Mouse (Mus musculus) activated CD4-positive, CD25-positive, alpha-beta regulatory T cell, adult 4 months (primary cell): Measurements from ENCODE around the gene Aff1. TPM values are rescaled to one million over a fixed set of nuclear protein-coding genes. Genes with fewer than 3 reads are reported as not detected.

ENCODE experiments used
- ATAC-seq: one replicate; pipeline ENCODE4 v1.8.0; 2017
- polyA plus RNA-seq, 2 experiments: library from polyadenylated mRNA; unstranded; fragments of 100-300 nt; shearing (Covaris generic); gene quantifications; one replicate each; pipeline ENCODE4 v1.2.1; 2017

Aff1 gene
- 10 to 100 TPM in 1 of 2 experiments, 1 to 10 TPM in 1; 9.2 to 12.3 TPM for polyA plus RNA-seq

- peak; percentile 84 for ATAC-seq
Measured at GRCm38 (mm10) chr5:103691624-103692530, at the start of gene Aff1. TSS of gene Aff1 (plus strand) at chr5:103692374.

DNA sequence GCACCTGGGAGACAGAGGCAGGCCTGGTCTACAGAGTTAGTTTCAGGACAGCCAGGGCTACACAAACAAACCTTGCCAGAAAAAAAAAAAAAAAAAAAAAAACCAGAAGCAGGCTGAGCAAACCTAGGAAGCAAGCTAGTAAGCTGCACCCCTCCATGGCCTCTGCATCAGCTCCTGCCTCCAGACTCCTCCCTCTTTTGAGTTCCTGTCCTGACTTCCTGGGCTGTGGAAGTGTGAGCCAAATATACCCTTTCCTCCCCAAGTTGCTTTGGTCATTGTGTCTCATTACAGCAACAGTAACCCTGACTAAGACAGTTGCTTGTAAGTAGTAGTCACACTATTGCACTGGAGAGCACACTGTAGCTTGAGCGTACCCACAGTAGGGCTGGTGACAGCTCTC is 48.0 kb upstream of the Aff1 start:
- ATAC-seq = no peak

DNA sequence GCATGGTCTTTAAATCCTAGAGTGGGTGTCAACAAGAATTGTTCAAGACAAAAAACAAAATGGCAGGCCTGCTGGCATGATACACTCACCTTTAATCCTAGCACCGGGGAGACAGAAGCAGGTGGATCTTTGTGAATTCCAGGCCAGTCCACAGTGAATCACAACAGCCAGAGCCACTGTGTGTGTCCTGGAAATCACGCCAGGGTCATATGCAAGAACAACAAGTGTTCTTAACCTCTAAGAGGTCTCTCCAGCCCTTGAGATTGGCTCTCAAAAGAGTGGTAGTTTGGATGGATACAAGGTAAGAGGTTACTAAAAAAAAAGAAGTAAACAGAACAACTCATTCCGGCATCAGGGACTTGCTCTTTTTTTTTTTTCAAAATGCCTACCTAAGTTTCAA is 44.9 kb upstream of the Aff1 start:
- ATAC-seq = no peak

- ATAC-seq = no peak
Measured at GRCm38 (mm10) chr5:103654225-103654624, 37.9 kb upstream of the Aff1 start.

- ATAC-seq = no peak
Measured at GRCm38 (mm10) chr5:103654780-103655179, 37.4 kb upstream of the Aff1 start.

GRCm38 (mm10) chr5:103655346-103656118 is 36.6 kb upstream of the Aff1 start, which contains the start of gene 1700016H13Rik:
TSS of gene 1700016H13Rik (minus strand) at chr5:103656010.
- ATAC-seq = peak; percentile 89

GRCm38 (mm10) chr5:103658921-103659320 is 33.3 kb upstream of the Aff1 start:
- no peak for ATAC-seq

DNA sequence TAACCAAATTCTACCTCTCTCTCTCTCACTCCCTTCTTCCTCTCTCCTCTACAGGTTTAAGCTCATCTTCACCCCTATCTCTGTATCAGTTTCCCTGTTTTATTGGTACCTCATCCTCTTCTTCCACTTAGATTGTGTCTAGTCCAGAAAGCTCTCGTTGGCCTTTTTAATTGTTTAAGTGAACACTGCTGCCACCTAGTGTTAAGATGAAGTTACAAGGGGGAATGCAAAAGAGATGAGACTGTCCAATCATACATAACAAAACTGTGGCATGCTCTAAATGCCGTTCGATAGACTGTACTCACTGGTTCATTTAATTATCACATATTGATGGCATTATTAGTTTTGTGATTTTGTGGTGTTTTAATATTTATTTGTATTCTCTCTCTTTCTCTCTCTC is 32.6 kb upstream of the Aff1 start:
- no peak for ATAC-seq

DNA sequence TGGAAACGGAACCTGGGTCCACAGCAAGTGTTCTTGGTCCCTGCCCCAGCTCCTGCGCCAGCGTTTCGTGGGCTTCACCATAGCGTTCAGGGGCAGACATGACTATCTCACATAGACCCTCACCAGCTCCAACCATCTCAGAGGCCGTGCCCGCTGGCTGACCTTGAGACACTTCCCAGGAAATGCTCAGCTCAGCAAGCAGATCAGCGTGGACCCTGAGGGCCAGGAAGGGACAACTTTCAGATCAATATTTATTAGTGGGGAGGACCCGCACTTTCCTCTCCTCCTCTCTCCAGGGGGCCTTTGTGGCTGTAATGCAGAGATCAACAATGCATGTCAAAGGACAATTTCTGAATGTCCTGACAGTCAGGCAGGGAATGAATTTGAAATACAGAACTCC is 27.2 kb upstream of the Aff1 start:
- no peak for ATAC-seq

- ATAC-seq = no peak
Measured at GRCm38 (mm10) chr5:103665876-103666275, 26.3 kb upstream of the Aff1 start.

DNA sequence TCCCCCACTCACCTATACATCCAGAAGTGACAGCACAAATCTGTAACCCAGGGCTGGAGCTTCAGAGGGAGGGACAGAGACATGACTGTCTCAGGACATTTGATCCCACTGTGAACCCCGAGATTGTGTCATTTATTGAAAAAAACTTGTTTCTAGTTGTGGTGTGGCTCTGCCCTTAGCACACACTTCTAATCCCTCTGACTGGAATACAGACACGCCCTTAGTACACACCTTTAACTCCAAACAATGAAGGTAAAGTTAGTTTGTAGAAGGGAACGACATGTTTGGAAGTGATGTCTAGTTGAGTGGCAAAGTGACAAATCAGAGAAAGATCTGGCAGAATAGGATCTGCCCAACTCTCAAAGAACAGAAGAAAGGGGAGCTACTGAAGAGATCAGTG is 20.3 kb upstream of the Aff1 start:
- ATAC-seq = no peak

DNA sequence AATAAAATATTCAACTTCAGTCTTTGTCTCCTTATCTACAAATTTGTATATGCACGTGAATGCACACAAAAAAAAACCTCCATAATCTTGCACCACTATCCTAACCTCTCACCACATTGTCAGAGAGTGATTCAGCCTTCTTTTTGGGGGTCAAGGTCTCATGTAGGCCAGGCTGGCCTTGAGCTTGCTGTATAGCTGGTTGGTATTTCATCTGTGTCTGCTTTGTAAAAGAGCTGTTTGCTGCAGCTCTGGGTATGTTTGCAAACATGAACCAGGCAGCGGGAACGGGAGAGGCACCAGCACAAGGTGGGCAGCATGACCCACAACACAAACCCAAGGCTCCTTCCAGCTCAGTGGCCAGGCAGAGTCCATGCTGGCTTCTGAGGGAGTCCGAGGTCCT is 18.6 kb upstream of the Aff1 start:
- ATAC-seq = no peak

DNA sequence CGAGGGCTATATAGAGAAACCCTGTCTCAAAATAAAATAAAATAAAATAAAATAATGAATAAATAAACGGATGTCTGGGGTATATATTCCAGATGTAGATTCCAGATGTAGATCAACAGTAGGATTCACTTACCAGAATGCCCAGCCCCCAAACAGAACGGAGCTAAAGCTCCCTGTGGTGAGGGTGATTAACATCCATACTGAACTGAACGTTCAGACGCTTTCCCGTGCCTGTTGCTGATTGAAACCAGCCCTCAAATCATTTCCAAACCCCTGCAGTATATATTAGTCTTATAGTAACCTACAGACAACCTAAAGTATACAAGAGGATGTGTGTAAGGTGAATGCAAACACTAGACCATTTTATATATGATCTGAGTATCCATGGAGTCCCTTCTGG is 17.7 kb upstream of the Aff1 start:
- ATAC-seq = no peak

GRCm38 (mm10) chr5:103676289-103676881 is 15.8 kb upstream of the Aff1 start:
- no peak for ATAC-seq

GRCm38 (mm10) chr5:103677894-103678293 is 14.3 kb upstream of the Aff1 start:
- ATAC-seq = no peak

GRCm38 (mm10) chr5:103678974-103679373 is 13.2 kb upstream of the Aff1 start:
- no peak for ATAC-seq

- peak; percentile 82 for ATAC-seq
Measured at GRCm38 (mm10) chr5:103680381-103680780, 11.8 kb upstream of the Aff1 start.

GRCm38 (mm10) chr5:103681824-103682223 is 10.3 kb upstream of the Aff1 start:
- ATAC-seq = no peak

DNA sequence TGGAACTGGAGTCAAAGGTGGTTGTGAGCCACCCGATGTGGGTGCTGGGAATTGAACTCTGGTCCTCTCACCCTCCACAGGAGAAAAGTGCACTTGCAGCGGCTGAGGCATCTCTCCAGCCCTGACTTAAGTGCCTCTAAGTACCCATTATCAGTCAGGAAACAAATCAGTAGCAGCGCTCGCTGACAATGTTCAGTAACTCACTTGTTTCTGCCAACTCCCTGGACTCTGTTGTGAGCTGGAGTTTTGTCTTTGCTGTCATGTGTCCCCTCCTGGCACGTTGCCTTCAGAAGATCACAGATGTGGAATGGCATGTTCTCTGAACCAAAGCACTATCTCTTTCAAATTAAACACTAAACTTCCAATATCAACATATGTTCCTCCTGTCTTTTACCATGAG is 2.5 kb upstream of the Aff1 start:
- ATAC-seq = no peak

DNA sequence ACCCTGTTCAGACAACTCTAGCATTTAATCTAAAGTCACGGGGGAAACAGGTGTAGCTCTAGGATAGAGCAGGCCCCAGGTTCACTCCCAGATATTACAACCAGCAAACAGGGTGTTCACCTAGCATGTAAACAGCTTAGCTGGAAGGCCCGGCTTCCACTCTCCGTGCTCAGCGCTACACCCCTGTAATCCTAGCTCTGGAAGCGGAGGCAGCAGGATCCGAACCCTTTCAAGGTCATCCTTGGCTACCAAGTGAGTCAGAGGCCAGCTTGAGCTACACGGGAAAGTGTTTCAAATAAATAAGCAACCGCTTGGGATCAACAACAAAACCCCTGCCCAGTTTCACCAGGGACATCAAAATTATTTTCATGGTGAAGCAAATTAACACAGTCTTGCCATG is 2.0 kb upstream of the Aff1 start:
- no peak for ATAC-seq

DNA sequence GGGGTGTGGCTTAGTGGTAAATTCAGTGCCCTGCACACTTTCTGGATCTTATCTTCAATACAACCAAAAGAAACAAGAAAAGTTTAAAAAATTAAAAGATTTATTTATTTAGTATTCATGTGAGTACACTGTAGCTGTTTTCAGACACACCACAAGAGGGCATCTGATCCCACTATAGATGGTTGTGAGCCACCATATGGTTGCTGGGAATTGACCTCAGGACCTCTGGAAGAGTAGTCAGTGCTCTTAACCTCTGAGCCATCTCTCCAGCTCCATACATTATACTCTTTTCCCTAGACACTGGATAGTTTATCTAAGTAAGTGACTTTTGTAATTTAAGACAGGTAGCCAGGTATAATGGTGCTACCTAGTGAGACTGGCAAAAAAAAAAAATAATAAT is 1.0 kb upstream of the Aff1 start:
- no peak for ATAC-seq

GRCm38 (mm10) chr5:103692531-103693040 is 412 bp downstream of the Aff1 start:
- ATAC-seq = peak; percentile 34

- ATAC-seq = no peak
Measured at GRCm38 (mm10) chr5:103693041-103693641, 967 bp downstream of the Aff1 start.
